Mouse (Mus musculus): Measurements from ENCODE around the gene Mbip. TPM values are rescaled to one million over a fixed set of nuclear protein-coding genes. Genes with fewer than 3 reads are reported as not detected.

Mbip gene
- total RNA-seq, 2 experiments from 2014 or later: 25.6 to 29.2 TPM

DNA sequence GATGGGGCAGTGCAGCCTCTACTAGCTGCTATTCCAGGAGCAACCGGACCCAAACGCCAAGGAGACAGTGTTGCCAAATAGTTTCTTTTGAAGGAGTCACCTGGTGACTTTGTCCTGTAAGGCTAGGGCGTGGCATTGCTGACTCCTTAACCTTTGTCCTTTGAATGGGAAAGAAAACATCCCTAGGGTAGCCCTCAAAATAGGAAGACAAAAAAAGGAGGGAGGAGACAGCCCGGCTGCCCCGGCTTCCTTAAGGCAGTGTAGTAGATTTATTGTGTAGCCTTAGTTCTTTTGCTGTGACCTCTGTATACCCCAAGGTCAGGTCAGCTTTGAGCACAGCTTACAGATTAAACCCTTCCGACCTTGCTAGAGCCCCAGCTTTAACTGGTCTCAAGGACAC is 49.2 kb downstream of the Mbip start:
- DNase-seq (ENCODE audit: low spot score in 2 of 2): no peak

DNA sequence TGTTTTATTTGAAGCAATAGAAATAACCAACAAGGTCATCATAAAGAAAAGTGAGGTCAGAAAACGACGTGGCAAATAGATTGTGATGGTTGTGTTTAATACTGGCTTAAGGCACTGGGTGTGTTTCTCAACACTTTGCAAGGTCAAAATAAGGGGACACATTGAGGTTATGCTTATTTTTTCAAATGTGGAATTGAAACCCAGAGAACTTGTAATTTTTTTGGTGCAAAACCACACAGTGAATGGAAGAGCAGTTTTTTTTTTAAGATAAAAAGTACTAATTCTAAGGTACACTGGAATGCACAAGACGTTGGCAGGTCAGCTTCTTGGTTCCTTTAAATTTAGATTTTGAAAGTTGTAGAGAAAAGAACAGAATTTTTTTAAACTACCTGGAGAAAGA is 50.5 kb downstream of the Mbip start:
- no peak for DNase-seq (ENCODE audit: low spot score in 2 of 2)

- DNase-seq (ENCODE audit: low spot score in 2 of 2): no peak
These were observed 57.1 kb downstream of the Mbip start for GRCm38 (mm10) chr12:56288548-56288947.

DNA sequence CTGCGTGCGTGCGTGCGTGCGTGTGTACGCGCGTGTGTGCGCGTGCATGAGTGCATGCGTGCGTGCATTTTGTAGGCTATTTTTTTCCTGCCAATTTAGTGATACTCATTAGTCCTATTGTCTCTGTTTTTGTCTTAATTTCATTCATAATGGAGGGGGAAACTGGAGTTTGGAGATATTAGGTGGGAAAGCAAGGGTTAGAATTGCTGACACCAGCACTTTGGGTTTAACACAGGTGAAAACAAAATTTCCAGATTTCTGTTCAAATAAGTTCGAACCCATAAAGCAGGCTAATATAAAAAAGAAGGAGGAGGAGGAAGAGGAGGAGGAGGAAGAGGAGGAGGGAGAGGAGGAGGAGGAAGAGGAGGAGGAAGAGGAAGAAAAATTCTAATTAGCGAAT is 58.9 kb downstream of the Mbip start:
- no peak for DNase-seq (ENCODE audit: low spot score in 2 of 2)

DNA sequence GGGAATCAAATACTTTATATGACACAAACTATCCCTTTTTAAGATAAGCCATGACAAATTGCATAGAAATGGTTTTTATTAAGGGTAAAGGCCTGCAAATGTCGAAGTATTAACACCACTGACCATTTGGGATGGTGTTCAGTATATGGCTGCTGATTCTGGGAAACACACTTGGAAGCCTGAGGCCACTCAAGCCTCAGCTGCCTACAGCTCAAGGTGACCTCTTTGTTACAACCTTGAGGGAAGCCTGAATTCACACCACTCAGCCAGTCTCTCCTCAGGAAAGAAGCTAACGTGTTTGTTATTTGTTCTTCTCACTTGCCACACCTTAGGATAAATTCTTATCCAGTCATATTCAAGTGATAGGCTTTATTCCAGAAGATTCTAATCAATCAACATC is 61.5 kb downstream of the Mbip start:
- DNase-seq (ENCODE audit: low spot score in 2 of 2): no peak

GRCm38 (mm10) chr12:56281649-56282048 is 64.0 kb downstream of the Mbip start:
- no peak for DNase-seq (ENCODE audit: low spot score in 2 of 2)

Other genes starting within 250 kb of the Mbip start
- not detected for gene Nkx2-1, start 191.0 kb upstream of the Mbip start, total RNA-seq (2021)

Measured in adrenal gland, postnatal 4 days (tissue).